Mouse (Mus musculus) spleen, embryonic (tissue): Measurements from ENCODE around the gene Acsm1.

Experiments used
- CTCF ChIA-PET: fragments of 350-600 bp; sonication (Branson Sonifier 250); formaldehyde crosslinking; loops from one replicate; lab custom pipeline; 2022; lab: Charles Lee

Gene Acsm1

GRCm38 (mm10) chr7:119670395-119670794 is 63.6 kb downstream of the Acsm1 start:
- CTCF ChIA-PET, result no interaction called here

GRCm38 (mm10) chr7:119670925-119671324 is 64.1 kb downstream of the Acsm1 start:
- CTCF ChIA-PET, result no interaction called here

GRCm38 (mm10) chr7:119673465-119673864 is 66.6 kb downstream of the Acsm1 start:
- CTCF ChIA-PET, result no interaction called here

GRCm38 (mm10) chr7:119680107-119680506 is 73.3 kb downstream of the Acsm1 start:
- CTCF ChIA-PET, result no interaction called here

- CTCF ChIA-PET, result no interaction called here
Measured at GRCm38 (mm10) chr7:119682699-119683098, 75.9 kb downstream of the Acsm1 start.

- CTCF ChIA-PET, result no interaction called here
Measured at GRCm38 (mm10) chr7:119689726-119690125, 82.9 kb downstream of the Acsm1 start, which contains the start of gene Acsm4. TSS of gene Acsm4 (plus strand) at chr7:119690026.

GRCm38 (mm10) chr7:119692302-119692701 is 85.5 kb downstream of the Acsm1 start:
- CTCF ChIA-PET, result no interaction called here

GRCm38 (mm10) chr7:119694926-119695325 is 88.1 kb downstream of the Acsm1 start:
- CTCF ChIA-PET, result no interaction called here
